Mouse (Mus musculus) ES-Bruce4 (cell line): ENCODE measurements around the gene Meis2.

Experiments
- CTCF ChIP-seq: IDR thresholded peaks from one replicate; pipeline ENCODE4 v1.8.1; 2011; ENCODE audit warnings: low read depth, low read length
- POLR2A ChIP-seq: IDR thresholded peaks from one replicate; pipeline ENCODE4 v1.8.1; 2011; ENCODE audit warnings: low read length; ENCODE audit not compliant: insufficient read depth

DNA sequence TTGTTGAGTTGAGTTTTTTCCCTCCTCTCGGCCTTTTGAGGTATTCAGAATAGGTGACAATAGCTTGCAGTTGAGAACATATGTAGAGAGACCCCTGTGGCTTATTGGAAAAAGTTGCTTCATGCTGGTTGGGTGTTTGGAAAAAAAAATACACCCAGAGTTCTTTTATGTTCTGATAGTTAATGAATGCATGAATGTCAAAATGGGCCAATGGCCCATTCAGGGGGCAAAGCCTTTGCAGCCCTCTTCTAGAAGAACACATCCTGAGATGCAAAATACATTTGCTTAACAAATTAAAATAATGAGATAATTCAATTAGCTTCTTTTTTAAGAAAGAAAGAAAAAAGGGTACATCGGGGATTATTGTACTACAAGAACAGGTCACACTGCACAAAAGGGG lies 69.2 kb downstream of the Meis2 start:
- TF ChIP-seq POLR2A = no peak
- TF ChIP-seq CTCF = no peak
